Mouse (Mus musculus) urinary bladder, adult 2 months (tissue): ENCODE measurements around the gene Rpl15. TPM values are rescaled to one million over a fixed set of nuclear protein-coding genes. Genes with fewer than 3 reads are reported as not detected.
"Not testable (repeated sequence)": the region's sequence is repeated elsewhere in the genome, so short reads cannot be mapped to it uniquely, and the experiment has no call there.

ENCODE experiments used
- DNase-seq: peaks from one replicate; pipeline ENCODE4 v3.0.0; 2022; ENCODE audit warnings: low spot score
- polyA plus RNA-seq: library from polyadenylated mRNA; depleted of rRNA; stranded (reverse); fragments of >200 nt; gene quantifications from 2 replicates; pipeline ENCODE4 v1.2.3, GENCODE M21; 2012; rRNA removed

Gene Rpl15
- 740 and 767 TPM in 2 replicates for polyA plus RNA-seq

DNA sequence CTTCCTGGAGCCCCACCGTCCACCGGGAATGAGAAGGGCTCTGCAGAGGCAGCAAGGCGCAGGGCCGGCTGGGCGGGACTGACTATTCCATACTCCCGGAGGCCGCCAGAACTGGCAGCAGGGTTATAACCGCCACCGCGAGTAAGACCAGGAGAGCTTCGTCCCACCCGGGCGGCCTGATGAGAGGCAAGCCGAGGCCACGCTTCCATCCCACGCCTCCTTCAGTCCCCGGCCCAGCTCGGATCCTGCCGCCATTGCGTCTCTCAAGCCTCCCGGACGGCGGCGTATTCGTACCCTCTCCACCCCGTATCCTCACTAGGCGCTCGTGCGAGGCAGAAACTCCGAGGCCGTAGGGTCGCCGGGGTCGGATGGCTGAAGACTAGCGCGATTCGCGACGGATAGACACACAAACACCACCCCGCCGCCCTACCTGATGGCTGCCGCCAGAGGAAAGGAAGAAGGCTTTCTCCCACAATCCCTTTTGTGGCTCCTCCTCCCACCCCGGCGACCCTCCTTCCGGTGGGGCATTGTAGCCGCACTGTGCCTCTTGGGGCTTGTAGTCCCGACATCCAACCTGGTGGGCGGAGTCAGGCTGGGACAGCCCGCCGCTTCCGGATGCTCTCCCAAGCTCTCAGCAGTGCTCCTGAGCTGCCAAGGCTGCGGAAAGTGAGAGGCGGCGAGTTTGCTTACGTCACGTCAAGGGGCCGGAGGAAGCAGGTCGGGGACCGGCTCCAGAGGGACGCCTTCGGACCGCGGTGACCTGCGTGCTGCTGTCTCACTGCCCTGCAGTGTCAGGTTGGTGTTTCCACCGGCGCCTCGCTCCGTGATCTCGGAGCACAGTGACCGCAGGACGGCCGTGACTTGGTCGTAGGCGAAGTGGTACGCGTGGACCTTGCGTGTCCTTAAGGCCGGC, at the start of gene Rpl15, which contains the start of gene Nkiras1:
Rpl15 (minus strand) TSS at position 863 of the 913 bp plus-strand sequence.
Nkiras1 (plus strand) TSS at position 608 of the 913 bp plus-strand sequence.
- peak; percentile 89 for DNase-seq

DNA sequence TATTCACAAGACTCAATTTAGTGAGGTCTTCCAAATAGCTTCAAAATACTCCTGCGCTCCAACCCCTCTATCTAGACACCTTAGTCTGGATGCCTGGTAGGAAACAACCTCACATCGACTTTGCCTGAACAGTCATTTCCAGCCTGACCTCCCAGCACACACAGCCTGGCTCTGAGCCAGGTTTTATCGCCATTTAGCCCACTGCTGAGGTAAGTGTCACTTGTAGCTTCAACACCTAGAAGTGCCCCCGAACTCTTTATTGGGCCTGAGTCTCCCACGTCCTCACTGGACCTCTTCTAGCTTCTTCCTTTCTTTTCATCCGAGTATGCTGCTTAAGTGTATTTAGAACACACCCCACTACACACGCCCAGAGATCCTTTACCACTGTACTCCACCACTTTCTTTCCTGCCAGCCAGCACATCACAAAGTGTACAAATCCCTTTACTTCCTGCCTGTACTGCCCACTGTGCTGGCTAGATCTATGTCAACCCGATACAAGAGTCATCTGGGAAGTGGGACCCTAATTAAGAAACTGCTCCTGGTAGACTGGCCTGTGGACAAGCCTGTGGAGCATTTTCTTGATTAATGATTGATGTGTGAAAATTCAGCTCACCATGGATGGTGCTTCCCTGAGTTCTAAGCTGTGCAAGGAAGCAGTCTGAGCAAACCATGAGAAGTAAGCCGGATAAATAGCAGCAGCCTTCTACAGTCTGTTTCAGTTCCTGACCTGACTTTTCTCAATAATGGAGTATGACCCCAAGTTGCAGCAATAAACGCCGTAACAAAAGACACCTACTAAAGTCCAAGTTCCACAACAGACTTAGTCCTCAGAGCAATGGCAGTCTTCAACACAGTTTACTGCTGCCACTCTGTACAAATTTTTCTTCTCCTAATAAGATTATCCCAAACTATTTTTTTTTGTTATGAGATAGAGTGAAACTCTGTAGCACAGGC, 46.5 kb upstream of the Rpl15 start:
- no peak for DNase-seq

DNA sequence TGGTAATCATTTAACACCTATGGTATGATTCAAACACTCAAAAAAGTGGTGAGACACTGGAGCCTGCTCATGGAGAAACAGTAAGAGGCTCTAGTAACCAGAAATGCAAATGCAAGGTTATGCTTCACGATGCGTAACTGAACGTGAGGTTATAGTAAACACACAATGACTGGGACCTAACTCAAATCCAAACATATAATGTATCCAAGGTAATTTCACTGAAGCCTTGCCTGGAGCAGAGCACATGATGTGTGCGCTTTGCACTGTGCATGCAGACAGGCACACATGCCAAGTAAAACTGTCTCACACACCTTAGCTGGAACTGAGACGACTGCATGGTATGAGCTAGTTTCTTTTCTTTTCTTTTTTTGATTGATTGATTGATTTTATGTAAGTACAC, 33.0 kb upstream of the Rpl15 start:
- DNase-seq, result no peak

DNA sequence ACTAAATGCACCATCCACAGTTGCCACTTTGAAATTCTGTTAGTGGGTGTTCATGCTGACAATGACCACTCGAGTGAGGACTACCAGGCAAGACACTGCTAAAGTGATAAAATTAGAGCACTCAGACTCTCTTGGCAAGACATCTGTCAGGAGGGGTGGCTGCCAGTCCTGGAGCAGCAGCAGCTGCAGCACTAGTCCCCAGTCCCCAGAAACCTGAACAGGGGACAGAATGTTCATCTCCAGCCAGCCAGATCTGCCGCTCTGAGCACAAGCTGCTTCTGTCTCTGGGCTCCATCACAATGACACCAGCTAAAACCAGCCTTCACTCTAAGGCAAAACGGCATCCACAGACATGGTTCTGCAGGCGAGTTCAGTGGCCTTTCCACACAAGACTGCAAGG, 32.1 kb upstream of the Rpl15 start:
- no peak for DNase-seq

DNA sequence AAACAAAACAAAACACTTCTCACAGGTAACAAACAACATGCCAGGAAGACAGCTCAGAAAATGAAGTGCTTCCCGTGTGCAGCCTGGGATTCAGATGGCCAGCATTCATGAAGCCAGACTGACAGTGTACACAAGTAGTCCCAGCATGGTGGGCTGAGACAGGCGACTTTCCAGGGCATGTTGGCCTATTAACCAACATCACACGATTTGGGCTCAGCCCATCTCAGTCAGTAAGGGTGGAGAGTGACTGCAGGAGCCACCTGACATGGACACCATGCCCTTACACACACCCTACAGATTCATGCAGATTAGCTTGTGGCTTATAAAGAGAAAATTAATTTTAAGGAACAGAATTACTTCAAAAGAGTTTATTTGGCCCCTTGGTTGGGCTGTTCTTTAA, 31.6 kb upstream of the Rpl15 start:
- no peak for DNase-seq

DNA sequence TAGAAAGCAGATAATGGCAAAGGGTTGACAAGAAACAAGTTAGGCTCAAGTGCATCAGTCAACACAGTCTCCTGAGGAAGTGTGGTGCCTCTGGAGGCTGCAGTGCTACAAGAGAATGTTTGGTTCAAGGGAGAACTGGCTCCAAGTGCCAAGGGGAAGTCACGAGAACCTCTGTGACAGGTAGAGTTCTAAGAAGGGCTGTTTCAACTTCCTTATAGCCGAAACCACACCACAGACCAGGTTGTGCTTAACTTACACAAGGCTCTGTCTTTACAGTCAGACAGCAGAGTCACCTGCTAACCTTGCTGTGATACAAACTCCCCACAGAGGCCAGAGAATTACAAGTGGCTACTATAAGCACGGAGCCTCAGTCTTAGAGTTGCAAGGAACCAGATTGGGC, 30.4 kb upstream of the Rpl15 start:
- DNase-seq, result no peak

DNA sequence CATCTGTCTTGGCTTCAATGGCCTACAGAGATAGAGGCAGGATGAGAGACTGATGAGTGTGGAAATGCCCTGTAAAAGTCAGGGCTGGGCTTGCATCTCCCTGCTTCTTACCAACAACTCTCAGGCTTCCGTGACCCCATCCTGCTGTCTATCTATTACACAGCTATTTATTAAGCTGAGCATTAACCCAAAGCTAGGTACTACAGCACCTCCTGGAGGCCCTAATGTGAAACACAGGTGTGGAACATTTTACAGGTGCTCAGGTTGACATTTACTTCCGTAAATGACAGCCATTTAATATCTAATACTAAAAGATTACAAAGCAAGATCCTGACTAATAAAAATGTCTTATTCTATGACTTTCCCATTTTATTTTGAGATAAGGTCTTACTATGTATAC, 29.5 kb upstream of the Rpl15 start:
- DNase-seq, result no peak

DNA sequence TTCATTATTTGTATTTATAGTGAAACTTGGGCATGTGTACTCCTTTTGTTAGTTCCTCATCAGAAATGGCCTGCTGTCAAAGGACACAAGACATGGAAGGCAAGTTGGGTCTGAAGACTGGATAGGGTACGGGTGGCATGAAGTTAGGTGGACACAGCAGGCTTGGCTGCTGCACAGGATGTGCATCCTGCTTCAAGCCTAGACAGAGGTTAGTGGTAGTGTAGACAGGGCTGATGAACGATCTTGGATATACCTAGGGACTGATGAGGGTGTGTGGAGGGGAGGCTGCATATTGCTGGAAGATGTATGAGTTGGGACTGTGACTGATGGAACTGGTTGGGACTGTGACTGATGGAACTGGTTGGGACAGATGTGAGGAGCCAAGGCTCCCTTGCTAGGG, 27.7 kb upstream of the Rpl15 start:
- DNase-seq, result no peak

DNA sequence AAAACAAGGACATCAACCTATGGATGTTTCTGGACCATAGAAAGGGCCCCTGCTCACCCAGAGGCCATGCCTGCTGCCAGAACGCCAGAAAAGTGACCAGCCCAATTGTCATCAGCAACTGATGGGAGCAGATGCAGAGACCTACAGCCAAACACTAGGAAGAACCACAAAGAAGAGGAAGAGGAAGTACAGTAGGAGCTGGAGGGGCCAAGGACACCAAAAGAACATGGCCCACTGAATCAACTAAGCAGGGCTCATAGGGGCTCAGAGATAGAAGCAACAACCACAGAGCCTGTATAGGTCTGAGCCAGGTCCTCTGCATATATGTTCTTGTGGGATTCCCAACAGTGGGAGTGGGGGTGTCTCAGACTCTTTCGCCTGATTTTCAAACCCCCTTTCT, 26.2 kb upstream of the Rpl15 start:
- DNase-seq, result no peak

DNA sequence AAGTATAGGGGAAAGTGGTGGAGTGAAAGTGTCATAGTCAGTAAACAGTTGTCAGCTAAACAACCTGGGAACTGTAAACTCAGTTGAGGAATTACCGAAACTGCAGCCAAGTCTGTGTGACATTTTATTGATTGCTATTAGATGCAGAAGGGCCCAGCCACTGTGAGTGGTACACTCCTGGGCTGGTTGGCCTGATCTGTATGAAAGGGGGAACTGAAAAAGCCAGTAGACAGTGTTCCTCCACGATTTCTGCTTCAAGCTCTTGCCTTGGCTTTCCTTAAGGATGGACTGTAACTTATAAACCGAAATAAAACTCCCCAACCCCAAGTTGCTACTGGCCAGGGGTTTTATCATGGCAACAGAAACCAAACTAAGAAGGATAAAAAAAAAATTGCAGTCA, 21.4 kb upstream of the Rpl15 start:
- no peak for DNase-seq

DNA sequence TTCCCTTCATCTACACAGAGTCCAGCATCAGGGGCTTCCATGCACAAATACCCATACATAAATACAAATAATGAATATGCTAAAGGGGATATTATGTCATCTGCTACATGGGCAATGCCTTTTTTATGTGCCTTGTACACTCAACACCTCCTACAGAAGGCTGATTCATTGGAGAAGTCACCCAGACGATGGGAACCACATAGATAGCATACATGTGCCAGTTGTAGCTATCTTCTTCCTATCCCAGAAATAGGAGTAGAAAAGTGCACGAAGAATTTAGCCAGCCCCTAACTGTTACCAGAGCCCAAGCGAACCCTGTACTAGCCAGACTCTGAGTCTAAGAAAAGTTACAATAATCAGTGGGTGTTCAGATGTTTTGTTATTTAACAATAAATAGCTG, 20.9 kb upstream of the Rpl15 start:
- no peak for DNase-seq

DNA sequence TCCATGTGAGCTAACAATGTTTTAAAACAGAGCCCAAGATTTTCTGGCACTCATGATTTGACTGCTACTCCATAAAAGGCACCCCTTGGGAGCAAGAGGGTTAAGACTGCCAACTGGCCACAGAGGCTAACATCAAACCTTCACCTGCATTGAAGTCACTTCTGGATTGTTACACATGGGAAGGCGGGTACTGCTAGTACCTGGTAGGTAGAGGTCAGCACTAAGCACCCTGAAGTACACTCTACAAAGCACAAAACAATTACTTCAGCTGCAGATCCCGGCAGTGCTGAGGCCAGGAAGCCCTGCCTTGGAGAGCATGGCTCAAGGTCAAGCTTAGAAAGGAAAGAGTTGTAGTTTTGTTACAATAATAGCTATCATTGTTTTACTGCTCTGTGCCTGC, 16.2 kb upstream of the Rpl15 start:
- DNase-seq, result no peak

DNA sequence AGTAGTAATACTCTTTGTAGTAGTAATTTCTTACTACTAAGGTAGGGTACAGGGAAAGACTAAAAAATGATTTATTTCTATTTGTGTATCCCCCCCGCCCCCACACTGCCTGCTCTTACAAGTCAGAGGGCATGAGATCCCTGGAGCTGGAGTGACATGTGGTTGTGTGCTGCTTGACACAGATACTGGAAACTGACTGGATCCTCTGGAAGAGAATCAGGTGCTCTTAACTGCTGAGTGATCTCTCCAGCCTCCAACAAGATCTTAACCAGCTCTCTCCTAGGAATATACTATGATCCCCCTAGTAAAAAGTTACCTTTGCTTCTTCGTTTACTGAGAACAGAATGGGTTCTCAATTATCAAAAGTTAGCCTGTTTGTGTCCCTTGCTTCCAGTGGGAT, 15.2 kb upstream of the Rpl15 start:
- DNase-seq, result no peak

DNA sequence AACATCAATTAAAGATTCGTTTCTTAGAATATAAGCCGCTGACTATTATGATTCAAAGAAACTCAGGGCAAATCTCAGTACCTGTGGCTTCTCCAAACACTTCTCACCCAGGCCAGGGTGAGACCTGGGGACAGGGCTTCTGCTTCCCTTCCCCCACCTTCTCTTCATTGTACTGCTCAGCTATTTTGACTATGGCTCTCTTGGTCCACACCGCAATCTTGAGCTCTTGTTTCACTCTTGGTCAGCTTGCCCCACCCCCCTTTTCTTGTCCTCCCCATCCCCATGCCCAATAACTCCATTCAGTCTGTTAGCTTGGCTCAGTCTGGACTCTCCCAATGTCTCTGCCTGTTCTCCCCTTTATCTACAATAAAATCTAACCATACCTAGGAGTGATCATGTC, 14.3 kb upstream of the Rpl15 start:
- DNase-seq, result no peak

DNA sequence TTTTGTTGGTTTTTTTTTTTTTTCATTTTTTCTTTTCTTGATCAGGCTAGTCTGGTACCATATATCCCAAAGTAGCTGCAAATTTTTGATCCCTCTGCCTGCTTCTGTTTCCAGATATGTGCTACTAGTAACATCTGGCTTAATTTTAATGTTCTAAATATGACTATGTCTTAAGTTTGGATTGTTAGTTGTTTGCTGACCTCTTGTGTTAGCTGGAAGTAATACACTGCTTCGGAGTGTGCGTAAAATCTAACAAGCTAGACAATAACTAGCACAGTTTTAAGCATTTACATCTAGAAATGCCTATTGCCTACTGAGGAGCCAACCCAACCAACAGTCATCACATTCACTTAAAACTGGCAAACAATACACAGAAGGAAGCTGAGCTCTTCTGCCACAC, 13.4 kb upstream of the Rpl15 start:
- no peak for DNase-seq

DNA sequence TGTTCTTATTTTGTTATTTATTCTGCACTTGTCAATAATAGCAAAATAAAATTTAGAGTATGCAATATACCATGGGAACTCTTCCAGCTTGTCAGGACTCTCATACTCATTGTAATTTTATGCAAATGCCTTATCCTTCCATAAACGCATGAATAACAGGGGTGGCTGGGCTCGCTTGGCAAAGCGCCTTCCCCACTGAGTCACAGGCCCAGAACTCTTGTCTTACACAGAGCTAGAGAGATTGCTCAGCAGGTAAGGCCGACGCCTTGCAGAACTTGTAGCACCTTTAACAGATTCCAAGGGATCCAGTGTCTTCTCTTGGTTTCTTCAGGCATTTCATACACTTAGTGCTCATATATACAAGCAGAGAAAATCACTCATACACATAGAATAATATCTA, 9.2 kb upstream of the Rpl15 start:
- DNase-seq, result no peak

DNA sequence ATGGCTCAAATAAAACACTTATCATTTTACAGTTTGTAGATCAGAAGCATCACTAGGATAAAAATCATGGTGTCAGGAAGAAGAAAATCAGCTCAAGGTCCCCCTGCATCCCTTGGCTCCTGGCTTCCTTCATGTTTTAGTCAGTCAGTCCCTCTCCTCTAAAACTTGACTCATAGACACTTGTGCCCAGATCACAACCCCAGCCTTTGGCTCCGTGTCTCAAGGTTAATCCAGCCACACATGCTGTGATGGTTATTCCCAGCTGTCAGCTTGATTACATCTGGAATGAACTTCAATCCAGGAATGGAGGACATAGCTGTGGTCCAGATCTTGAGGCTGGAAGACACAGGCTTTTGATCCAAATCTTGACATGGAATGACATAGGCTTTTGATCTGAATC, 3.3 kb upstream of the Rpl15 start:
- no peak for DNase-seq

DNA sequence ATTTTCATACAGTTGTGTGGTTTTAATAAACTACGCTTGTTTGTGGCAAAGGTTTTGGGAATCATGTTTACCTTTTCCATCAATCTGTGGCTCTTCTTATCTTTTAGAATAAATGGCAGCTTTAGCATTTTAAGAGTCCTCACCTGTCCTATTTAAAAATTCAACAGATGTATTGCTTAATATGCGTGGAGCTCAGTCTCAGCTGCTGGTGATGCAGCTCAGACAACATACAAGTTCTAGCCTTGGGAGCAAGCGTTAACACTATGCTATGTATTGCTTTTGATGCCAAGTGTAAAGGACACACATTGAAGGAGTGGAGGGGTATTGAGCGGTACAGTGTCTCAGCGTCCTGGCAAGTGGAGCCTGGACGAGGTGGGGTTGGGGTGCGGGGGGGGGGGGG, 475 bp upstream of the Rpl15 start:
- no peak for DNase-seq

DNA sequence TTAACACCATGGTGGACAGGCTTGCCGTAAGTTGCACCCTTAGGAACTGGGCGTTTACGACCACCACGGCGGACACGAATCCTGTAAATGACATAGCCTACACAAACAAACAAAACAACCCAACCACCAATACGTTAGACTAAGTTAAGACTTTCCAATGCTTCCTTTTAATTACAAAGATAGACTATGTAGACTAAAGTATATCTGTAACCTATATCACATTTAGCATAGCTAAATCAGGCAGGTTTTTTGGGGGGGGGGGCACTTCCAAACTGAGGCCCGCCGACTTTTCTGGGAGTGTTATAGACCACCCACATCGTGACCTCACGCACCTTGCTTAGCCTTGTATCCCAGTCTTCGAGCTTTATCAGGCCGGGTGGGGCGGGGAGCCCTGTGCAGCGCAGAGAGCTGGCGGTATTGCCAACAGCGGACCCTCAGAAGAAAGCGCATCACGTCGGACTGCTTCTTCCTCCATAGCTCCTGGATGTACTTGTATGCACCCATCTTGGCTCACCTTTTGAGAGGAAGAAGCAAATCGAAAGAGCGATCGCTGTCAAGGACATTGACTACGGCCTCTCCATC, 1.2 kb downstream of the Rpl15 start:
- DNase-seq, result not testable (repeated sequence)

DNA sequence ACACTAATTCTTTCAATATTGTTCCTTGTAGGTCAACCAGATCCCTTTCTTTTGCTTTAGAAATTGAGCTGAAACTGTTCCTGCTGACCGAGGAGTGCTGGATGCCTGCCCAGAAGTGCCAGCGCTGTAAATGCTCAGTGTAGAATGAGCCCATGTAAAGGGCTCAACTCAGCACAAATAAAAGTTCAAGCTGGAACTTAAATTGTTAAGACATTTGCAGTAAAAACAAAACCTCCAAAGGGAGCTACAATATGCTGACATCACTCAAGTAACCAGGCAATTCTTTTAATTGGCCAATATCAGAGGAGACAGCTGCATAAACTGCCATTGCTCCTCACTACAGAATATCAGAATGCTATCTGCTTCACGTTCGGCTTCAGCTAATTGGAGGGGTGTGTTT, 7.8 kb downstream of the Rpl15 start:
- no peak for DNase-seq

DNA sequence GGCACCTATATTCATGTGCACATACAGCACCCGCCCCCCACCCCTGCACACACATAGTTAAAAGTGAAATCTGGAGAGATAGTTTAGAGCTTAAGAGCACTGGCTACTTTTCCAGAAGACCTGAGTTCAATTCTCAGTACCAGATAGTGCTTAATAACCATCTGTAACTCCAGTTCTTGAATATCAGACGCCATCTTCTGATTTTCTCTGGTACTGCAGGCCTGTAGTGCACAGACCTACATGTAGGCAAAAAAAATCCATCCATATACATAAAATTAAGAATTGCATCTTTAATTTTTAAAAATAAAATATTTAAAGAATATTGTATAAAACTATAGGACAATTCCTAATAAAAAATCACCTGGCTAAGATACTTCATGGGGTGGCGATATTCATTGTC, 10.0 kb downstream of the Rpl15 start:
- DNase-seq, result no peak

DNA sequence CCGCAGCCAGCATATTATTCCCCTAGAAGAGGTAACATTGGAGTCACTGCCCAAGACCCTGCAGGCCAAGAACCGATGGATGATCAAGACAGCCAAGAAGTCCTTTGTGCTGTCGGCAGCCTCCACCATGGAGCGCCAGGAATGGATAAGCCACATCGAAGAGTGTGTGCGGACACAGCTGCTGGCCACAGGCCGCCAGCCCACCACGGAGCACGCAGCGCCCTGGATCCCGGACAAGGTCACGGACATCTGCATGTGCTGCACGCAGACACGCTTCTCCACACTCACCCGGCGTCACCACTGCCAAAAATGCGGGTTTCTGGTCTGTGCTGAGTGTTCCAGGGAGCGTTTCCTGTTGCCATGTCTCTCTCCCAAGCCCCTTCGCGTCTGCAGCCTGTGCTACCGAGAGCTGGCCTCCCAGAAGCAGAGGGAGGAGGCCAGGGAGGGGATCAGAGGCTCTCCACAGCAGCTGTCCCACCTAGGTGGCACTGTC, 28.5 kb downstream of the Rpl15 start:
- no peak for DNase-seq
